Mouse (Mus musculus) cerebellum, adult 18-20 months (tissue): ENCODE data around the gene 2810408A11Rik.

ENCODE experiments used
- DNase-seq, 2 experiments: peaks; one replicate each; pipeline ENCODE4 v3.0.0; 2021

Gene 2810408A11Rik

DNA sequence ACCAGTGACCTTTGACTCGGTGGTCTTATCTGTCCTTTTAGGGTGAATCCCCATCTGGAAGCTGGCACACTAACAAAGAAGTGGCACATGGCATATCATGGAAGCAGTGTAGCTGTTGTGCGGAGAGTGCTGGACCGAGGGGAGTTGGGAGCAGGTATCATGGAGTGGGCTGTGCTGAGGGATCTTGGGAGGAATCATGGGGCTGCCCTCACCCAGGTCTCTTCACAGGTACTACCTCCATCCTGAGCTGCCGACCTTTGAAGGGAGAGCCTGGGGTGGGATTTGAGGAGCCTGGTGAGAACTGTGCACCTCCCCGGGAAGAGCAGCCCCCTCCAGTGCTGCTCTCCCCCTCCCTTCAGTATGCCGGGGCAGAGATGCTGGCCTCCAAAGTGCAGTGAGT lies 10.9 kb upstream of the 2810408A11Rik start:
- no peak for DNase-seq

DNA sequence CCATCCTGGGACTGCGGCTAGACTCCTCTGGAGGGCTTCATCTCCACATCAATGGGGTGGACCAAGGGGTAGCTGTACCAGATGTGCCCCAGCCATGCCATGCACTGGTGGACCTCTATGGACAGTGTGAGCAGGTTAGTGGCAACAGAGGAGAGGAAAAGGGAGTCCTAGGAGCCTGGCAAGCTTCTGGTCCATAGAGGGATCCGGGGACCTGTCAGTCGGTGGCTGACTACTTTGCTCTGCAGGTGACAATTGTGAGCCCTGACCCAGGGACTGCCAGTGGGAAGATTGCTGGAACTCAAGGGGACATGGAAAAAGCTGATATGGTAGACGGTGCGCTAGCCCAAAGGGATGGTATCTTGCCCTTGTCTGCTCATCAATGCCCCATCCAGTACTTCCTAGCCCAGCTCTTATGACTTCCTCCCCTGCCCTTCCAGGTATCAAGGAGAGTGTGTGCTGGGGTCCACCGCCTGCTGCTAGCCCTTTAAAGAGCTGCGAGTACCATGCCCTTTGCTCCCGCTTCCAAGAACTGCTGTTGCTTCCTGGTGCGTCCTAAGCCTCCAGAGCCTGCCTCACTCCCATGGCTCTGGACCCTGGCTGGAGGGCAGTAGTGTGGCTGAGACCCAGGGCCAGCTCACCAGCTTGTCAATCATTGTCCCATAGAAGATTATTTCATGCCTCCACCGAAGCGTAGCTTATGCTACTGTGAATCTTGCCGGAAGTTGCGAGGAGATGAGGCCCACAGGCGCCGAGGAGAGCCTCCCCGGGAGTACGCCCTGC lies 10.2 kb upstream of the 2810408A11Rik start:
- no peak for DNase-seq

DNA sequence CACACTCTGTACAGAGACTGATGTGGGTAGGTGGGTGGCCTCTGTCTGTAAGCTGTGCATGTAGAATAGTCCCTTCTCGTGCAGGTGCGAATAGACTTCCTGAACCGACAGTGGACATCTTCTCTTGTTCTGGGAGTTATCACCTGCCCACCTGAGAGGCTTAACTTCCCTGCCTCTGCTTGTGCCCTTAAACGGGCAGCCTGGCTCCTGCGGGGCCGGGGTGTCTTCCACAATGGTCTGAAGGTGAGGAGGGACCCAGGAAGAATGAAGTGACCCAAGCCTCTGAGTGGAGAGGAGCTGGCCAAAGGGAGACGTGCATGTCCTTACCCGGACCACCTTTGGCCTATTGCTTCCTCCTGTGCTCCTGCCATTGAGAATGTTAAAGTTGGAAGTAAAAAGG lies 9.4 kb upstream of the 2810408A11Rik start:
- no peak for DNase-seq

GRCm38 (mm10) chr11:69909174-69909573 lies 8.4 kb upstream of the 2810408A11Rik start:
- DNase-seq: no peak

- DNase-seq: no peak
Measured at GRCm38 (mm10) chr11:69908645-69909044, 7.9 kb upstream of the 2810408A11Rik start.

GRCm38 (mm10) chr11:69904311-69904710 lies 3.5 kb upstream of the 2810408A11Rik start:
- no peak for DNase-seq

- no peak for DNase-seq
Measured at GRCm38 (mm10) chr11:69902972-69903371, 2.2 kb upstream of the 2810408A11Rik start.

DNA sequence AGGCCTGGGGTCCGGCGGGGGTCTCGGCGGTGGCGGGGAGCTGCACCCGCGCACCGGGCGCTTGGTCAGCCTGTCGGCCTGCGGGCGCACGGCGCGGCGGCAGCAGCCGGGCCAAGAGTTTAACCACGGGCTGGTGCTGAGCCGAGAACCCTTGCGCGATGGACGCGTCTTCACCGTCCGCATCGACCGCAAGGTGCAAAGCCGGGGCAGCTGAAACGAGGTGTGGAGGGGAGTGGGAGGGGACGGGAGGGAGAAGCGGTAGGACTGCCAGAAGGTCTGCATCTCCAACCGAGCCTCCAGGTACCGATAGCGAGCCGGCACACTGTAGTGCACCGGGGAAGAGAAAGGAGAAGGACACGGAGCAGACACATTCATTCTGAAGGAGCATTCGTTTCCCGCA lies 1.2 kb upstream of the 2810408A11Rik start:
- DNase-seq: peak in 1 of 2 experiments; percentile 30

- DNase-seq: peak; percentile 94 to 95
Measured at GRCm38 (mm10) chr11:69901406-69901846, 639 bp upstream of the 2810408A11Rik start.

DNA sequence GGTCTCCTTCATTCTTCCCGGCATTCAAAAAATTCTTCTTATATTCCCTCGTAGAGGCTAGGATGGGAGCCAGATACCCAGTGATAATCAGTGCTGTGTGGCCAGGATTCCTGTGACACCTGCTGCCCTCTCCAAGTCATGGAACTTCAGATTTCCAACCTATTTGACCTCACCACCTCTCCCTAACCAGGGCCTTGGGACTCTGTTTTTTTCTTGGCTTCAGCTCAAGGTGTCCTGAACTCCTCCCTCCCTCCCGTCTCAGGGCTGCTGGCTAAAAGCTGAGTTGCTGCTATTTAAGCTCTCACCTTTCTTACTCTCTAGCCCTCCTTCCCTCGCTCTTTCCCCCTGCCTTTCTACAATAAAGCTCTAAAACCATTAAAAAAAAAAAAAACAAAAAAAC lies 917 bp downstream of the 2810408A11Rik start:
- no peak for DNase-seq

DNA sequence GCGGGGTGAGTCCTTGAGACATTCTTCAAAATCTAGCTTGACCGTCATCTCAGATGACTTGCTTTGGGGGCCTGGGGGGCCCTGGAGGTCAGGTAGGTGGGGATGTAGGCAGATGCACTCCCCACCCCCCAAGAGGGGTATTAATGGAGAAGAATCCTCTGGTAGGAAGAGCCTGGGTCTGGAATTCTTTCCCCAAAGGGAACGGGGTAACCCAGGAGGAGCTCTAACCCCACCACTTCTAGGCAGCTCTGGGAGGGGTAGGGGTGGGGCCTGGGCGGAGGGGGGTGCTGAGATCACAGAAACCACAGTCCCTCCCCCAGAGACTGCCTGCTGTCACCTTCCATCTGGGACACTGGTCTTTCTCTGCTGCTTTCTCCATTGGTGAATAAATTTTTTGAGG lies 5.5 kb downstream of the 2810408A11Rik start, which contains the start of gene Acap1:
Acap1 (minus strand) TSS at position 249 of the 400 bp plus-strand sequence.
- no peak for DNase-seq

GRCm38 (mm10) chr11:69894671-69895070 lies 6.1 kb downstream of the 2810408A11Rik start:
- DNase-seq: no peak

DNA sequence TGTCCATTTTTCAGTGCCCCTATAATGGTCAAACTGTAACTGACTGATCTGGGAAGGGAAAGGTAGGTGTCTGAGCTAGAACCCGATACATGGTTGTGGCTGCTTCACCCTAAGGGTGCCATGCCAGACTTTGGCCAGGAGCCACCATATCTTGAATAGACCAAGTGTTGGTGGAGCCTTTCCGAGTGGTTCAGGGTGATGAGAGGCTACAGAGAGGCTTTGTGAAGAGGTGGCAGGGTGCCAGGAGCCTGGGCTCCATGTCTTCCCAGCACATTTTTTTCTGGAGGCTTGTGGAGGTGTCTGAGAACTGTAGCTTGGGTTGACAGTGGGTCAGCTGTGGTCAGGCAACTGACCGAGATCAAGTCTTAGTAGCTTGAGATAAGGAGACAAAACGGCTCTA lies 9.3 kb downstream of the 2810408A11Rik start:
- no peak for DNase-seq

- no peak for DNase-seq
Measured at GRCm38 (mm10) chr11:69886907-69887635, 13.7 kb downstream of the 2810408A11Rik start.

DNA sequence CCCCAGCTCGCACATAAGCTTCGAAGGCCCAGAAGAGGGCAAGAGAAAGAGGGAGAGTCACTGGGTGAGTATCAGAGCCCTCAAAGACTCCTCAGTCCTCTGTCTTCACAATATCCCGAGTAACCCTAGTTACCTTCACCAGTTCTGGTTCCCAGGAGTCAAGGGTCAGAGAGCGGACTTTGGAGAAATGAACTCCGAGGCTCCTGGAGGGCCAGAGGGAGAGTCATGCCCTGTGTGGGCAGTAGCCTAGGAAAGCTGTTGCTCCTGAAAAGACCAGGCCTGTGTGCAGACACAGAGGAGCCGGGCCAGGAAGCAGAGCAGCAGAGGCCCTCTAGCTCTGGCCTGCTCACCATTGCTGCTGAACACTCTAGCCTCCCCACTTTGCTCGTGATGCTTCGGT lies 16.1 kb downstream of the 2810408A11Rik start:
- no peak for DNase-seq

GRCm38 (mm10) chr11:69884240-69884639 lies 16.5 kb downstream of the 2810408A11Rik start:
- DNase-seq: no peak

- DNase-seq: no peak
Measured at GRCm38 (mm10) chr11:69883527-69884151, 17.1 kb downstream of the 2810408A11Rik start.

DNA sequence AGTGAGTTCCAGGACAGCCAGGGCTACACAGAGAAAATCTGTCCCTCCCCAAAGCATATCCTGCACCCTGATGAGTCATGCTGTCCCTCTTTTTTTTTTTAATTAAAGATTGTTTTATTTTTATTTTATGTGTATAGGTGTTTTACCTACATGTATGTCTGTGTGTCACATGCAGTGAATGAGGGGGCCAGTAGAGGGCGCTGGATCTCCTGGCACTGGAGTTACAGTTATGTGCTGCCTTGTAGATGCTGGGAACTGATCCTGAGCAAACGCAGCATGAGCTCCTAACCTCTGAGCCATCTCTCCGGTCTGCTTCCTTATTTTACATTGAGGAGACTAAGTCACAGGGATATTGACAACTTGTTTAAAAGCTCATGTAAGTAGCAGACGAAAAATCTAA lies 17.7 kb downstream of the 2810408A11Rik start:
- peak; percentile 30 to 51 for DNase-seq

DNA sequence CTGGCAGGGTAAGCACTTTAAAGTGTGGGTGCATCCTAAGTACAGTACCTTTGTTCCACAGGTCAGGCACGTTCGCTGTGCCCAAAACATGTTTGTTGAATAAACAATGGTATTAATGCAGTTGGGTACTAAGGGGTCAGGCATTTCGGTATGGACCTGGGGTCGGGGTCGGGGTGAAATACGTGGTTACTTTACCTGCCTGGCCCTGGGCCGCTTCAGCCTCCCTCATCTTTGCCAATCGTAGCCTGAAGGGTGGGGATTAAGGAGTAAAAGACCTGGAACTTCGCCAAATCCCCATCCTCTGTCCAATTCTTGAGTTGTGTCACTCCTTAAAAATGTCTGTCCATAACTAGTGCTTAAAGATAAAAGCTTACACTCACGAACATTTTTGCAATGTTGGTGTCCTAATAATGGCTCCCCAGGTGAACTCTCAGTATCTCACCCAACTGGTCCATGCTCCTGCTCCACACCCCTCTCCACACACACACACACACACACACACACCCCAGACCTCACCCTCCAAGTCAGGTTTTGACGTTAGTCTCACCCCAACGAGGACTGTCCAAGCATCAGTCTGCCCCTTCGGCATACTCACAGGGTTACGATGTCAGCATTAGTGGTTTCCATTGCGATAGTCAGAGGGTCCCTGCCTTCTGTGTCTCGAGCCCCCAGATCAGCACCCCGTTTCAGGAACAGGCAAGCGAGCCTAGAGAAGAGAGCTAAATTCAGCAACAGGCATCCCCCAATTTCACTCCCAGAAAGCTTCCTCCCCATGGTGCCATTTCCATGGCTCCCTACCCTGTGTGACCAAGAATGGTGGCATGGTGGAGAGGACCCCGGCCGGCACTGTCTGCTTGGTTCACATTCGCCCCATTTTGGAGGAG lies 18.8 kb downstream of the 2810408A11Rik start:
- no peak for DNase-seq

DNA sequence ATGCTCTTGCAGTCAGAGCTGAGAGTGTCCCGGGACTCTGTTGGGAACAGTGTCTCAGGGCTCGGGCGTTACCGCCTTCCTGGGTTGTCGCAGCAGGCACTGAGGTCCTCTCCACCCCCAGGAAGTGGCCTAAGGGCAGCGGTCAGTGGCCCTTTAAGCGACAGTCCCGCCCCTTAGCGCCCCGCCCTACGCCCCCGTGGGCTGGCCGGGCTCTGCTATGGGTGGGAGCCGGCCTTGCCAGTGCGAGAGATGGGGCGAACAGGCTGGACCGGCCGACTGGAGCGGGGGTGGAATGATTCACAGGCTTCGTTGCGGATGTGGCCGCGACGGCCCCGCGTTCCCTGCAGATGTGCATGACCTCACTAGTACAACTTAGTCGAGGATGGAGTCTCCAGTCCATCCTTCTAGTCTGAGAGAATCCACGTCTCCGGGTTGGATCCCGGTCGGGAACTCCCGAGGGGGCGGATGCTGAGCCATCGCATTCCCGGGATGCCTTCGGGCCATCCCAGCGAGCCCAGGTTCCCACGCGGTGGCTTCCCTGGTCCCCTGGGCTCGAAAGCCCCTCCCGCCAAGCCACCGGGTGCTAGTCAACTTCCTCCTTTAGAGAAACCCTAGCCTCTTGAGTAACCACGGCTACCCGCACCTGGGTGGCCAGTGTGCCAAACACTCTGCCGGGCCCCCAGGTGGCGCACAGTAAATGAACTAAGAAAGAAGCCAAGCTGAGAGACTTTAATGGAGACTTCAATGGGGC lies 19.8 kb downstream of the 2810408A11Rik start, which contains the start of gene Kctd11:
Kctd11 (minus strand) TSS at position 554 of the 751 bp plus-strand sequence.
- peak; percentile 76 to 78 for DNase-seq

- DNase-seq: peak; percentile 64 to 67
Measured at GRCm38 (mm10) chr11:69880506-69880852, 20.3 kb downstream of the 2810408A11Rik start.

GRCm38 (mm10) chr11:69879711-69880110 lies 21.1 kb downstream of the 2810408A11Rik start:
- no peak for DNase-seq
